ENCODE assay signal across 8 mouse cellular contexts in genomic region chr5:64803720-64804462, GRCm38 (mm10). TPM values are rescaled to one million over a fixed set of nuclear protein-coding genes. Genes with fewer than 3 reads are reported as not detected.
DNase-seq lines count a peak whose midpoint lies in the region; ATAC-seq and TF ChIP-seq lines count a peak whose summit lies in the region.

No protein-coding gene starts in this region.

- ATAC-seq in forebrain, postnatal 0 days = peak; percentile 5; the same call in 1 of the 2 replicates
- ATAC-seq in erythroid progenitor cell, adult 5-6 weeks (replicated peaks; ENCODE audit: low FRiP score, poor library complexity, severe bottlenecking) = no peak

- H3K4me1 ChIP-seq in forebrain, postnatal 0 days (ENCODE audit: insufficient read depth) = 0 out of 2 replicates have a peak, but pooled peaks cover 6% of the 10 kb centered on the region
- H3K4me1 ChIP-seq in small intestine, adult 2 months (ENCODE audit: control insufficient read depth, insufficient read depth, insufficient read length, low read length) = peaks cover 32% of the 10 kb centered on the region

- peak overlapping the region; percentile 79 for H3K4me2 ChIP-seq in forebrain, postnatal 0 days (ENCODE audit: low read depth)

- H3K4me3 ChIP-seq in forebrain, postnatal 0 days (ENCODE audit: low read depth, low read length) = peak overlapping the region; percentile 86
- H3K4me3 ChIP-seq in small intestine, adult 2 months (ENCODE audit: low read depth, low read length) = peak overlapping the region; percentile 99

- no peak; the same call in 1 of the 2 replicates for TF ChIP-seq POLR2A in small intestine, adult 2 months (IDR thresholded peaks at IDR 0.05; ENCODE audit: low read depth, low read length)

- DNase-seq in 3T3-L1 (ENCODE audit: low read depth, low spot score) = peak; percentile 75
- DNase-seq in CD8-positive naive resting alpha-beta T cell, adult 2 months (ENCODE audit: low read depth in 2 of 2, low spot score in 2 of 2) = peak; percentile 62 to 63
- peak; percentile 32 to 62 for DNase-seq in cerebellum, adult 18-20 months
- peak; percentile 69 for DNase-seq in forebrain, postnatal 0 days
- peak; percentile 76 for DNase-seq in kidney, postnatal 10 days
- DNase-seq in lung, postnatal 14 days = peak; percentile 58

- H3K9ac ChIP-seq in forebrain, postnatal 0 days = peak overlapping the region; percentile 92

- H3K27me3 ChIP-seq in forebrain, postnatal 0 days (ENCODE audit: insufficient read depth, low read length) = no peaks in the 10 kb centered on the region
- H3K27me3 ChIP-seq in small intestine, adult 2 months (ENCODE audit: control insufficient read depth, insufficient read depth, low read length) = no peaks in the 10 kb centered on the region

- whole genome bisulfite sequencing in forebrain, postnatal 0 days = 3% methylated on average over 67 of the region's 69 CpGs
- WGBS in small intestine, adult 2 months = under 1% methylated on average over 58 of the region's 69 CpGs

- no peaks in the 10 kb centered on the region for H3K9me3 ChIP-seq in forebrain, postnatal 0 days (ENCODE audit: low read length)

- no peaks in the 10 kb centered on the region for H3K36me3 ChIP-seq in forebrain, postnatal 0 days (ENCODE audit: insufficient read depth)
- H3K36me3 ChIP-seq in small intestine, adult 2 months (ENCODE audit: control insufficient read depth, insufficient read depth, low read length) = peaks cover 2% of the 10 kb centered on the region; the same call in 1 of the 2 replicates

- peak; percentile 43; the same call in 1 of the 2 replicates for TF ChIP-seq CTCF in forebrain, postnatal 0 days (IDR thresholded peaks at IDR 0.05; ENCODE audit: low read depth)
- TF ChIP-seq CTCF in small intestine, adult 2 months (IDR thresholded peaks at IDR 0.05; ENCODE audit: extremely low read depth, insufficient read length, insufficient replicate concordance, low read depth, low read length) = no peak

- H3K27ac ChIP-seq in forebrain, postnatal 0 days (ENCODE audit: low read depth, low read length) = peak overlapping the region; percentile 91
- peak overlapping the region; percentile 100 for H3K27ac ChIP-seq in small intestine, adult 2 months (ENCODE audit: insufficient read depth, low read depth, low read length)

RNA-seq across cellular contexts. Expression of gene Klf3, which starts 0.7 kb away (rescaled TPM):
- 10.1 and 14.8 TPM in 2 replicates for total RNA-seq in forebrain, postnatal 0 days (2014; rRNA removed)
- polyA plus RNA-seq in forebrain, postnatal 0 days (2015; fragmentation: Nextera tagmentation; extraction: Ambion mirVana) = 29.7 and 33.7 TPM in 2 replicates
- 52.4 and 170 TPM in 2 replicates for polyA plus RNA-seq in small intestine, adult 2 months (2012; rRNA removed)
- total RNA-seq in erythroid progenitor cell, adult 5-6 weeks (2015; ENCODE audit: low replicate concordance) = 583 and 622 TPM in 2 replicates
- 406 and 427 TPM in 2 replicates for total RNA-seq in erythroid progenitor cell, adult 5-6 weeks (2017; ENCODE audit: low replicate concordance)

Comparison
In these comparisons a context has a peak if more than half of its experiments do, and no peak if none do; other contexts are left out.
1. RNA of gene Klf3, which starts 0.7 kb away (total RNA-seq): 406 to 622 TPM in erythroid progenitor cell, adult 5-6 weeks; 10.1 to 14.8 TPM in forebrain, postnatal 0 days; every median in the first group is over 10 times any median in the second.
2. Peak in every context shown above with its lines, with median percentiles within 50 percentile points of each other: DNase-seq.